Mouse (Mus musculus): ENCODE measurements around the gene Gm20403. TPM values are rescaled to one million over a fixed set of nuclear protein-coding genes. Genes with fewer than 3 reads are reported as not detected.
"Not testable (repeated sequence)": the region's sequence is repeated elsewhere in the genome, so short reads cannot be mapped to it uniquely, and the experiment has no call there.

Gene Gm20403
- polyA plus RNA-seq, 1 experiment: not detected

DNA sequence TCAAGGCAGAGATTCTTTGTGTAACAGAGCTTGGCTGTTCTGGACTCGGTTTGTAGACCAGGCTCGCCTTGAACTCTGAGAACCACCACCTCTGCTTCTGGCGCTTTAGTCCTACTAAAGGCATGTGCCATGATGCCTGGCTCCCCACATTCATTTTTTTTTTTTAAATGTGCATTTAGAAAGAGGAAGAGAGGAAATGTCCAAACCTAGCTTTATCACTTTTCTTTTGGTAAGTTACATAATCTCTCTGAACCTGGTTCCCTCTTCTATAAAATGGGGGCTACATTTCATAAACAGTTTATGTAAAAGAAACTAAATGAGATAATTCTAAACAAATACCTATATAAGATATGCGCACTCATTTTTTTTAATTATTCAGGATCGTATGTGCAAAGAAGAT lies 5.4 kb downstream of the Gm20403 start:
- Histone ChIP-seq H3K4me1 (ENCODE audit: control insufficient read depth, insufficient read depth, insufficient read length, low read length) (peaks cover 3% of the 10 kb centered on the region; the same call in 1 of the 2 replicates), H3K27ac (replicated peaks; ENCODE audit: low read depth, low read length) (no peak overlapping the region), H3K4me3 (ENCODE audit: insufficient read depth, low read depth, low read length) (no peak overlapping the region)

DNA sequence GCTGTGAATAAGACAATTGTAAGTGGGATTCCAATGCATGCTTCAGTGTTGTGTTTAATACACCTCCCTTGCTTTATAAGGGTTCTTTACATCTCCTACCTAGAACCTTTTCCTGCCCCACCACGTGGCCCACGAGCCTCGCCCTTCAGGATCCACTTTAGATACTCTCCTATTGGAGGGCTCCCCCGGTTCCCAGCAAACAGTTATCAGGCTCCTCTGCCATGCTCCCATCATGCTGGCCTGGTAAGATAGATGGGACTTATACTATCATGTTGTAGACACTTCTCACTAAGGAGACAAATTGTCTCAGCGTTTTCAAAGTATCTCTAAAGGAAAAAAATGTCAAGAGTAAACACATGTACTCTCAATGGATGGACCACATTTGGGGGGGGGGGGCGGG lies 5.8 kb downstream of the Gm20403 start:
- Histone ChIP-seq H3K27ac (replicated peaks; ENCODE audit: low read depth, low read length) (no peak overlapping the region), H3K4me3 (ENCODE audit: insufficient read depth, low read depth, low read length) (no peak overlapping the region), H3K4me1 (ENCODE audit: control insufficient read depth, insufficient read depth, insufficient read length, low read length) (peaks cover 3% of the 10 kb centered on the region; the same call in 1 of the 2 replicates)

DNA sequence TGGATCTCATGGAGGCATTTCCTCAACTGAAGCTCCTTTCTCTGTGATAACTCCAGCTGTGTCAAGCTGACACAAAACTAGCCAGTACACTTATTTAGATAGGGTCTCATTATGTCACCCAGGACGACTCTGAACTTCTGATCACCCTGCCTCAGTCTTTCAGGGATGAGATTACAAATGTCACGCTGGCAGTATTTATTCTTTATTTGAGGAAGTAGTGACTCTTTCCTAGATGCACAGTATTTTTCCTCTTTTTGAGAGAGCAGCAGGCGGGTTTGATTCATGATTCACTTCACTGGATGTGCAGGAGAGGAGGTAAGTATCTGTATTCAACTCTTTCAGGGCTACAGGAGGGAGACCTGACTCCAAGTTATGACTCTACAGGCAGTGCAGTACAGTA lies 17.3 kb downstream of the Gm20403 start:
- Histone ChIP-seq H3K4me3 (ENCODE audit: insufficient read depth, low read depth, low read length) (no peak overlapping the region), H3K27ac (replicated peaks; ENCODE audit: low read depth, low read length) (no peak overlapping the region), H3K4me1 (ENCODE audit: control insufficient read depth, insufficient read depth, insufficient read length, low read length) (no peaks in the 10 kb centered on the region)

DNA sequence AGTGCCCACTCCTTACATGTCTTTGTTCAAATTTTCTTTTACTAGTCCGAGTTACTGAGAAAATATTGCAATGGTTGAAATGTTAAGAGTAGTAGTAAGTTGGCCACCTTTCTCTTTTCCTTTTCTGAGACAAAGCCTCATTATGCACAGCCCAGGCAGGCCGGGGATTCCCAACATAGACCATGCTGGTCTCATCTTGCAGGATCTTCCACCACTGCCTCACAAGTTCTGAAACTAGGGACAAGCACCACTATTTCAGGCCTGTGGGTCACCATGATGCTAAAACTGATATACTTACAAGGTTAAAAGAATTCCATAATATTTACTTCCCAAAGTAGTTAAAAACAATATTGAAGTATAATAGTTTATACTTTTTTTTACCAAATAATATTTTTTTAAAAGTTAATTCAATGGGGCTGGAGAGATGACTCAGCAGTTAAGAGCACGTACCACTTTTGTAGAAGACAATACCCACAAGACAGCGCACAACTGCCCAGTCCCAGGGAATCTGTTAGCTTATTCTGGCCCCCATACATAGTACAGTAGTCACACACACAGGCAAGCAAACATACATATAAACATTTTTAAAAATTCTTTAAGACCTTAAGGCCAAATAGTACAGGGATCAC lies 20.7 kb downstream of the Gm20403 start:
- no peak overlapping the region for H3K27ac ChIP-seq (replicated peaks; ENCODE audit: low read depth, low read length)
- H3K4me3 ChIP-seq (ENCODE audit: insufficient read depth, low read depth, low read length): no peak overlapping the region
- no peaks in the 10 kb centered on the region; the same call in 1 of the 2 replicates for H3K4me1 ChIP-seq (ENCODE audit: control insufficient read depth, insufficient read depth, insufficient read length, low read length)

DNA sequence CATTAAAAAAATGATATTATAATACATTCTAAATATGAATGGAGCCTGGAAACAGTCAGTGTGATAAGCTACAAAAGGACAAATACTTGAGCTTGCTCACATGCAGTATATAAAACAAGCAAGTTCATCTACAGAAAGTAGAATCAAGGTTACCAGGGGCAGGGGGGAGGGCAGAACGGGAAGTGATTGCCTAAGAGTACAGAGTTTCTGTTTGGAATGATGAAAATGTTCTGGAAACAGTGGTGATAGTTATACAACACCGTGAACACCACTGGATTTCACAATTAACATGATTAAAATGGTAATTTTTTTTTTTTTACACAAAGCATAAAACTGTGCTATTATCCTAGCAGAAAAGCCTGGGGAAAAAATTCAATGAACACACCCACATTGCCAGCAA lies 26.8 kb downstream of the Gm20403 start:
- Histone ChIP-seq H3K4me3 (ENCODE audit: insufficient read depth, low read depth, low read length) (no peak overlapping the region), H3K4me1 (ENCODE audit: control insufficient read depth, insufficient read depth, insufficient read length, low read length) (peaks cover 9% of the 10 kb centered on the region), H3K27ac (replicated peaks; ENCODE audit: low read depth, low read length) (no peak overlapping the region)

DNA sequence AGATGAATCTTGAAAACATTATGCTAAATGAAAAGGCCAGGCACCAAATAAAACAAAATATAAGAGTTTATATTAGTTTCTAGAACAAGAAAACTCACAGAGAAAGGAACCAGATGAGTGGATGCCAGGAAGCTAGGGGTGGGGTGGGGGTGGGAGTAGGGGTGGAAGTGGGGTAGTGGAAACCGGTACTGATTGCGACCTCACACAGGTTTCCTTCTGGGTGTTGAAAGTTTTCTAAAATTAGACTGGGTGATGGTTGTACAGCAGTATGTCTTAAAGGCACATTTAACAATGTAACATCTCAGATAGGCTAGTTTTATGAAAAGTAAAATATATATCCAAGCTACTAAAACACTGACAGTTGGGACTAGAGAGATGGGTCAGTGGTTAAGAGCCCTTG lies 29.4 kb downstream of the Gm20403 start:
- peaks cover 15% of the 10 kb centered on the region for H3K4me1 ChIP-seq (ENCODE audit: control insufficient read depth, insufficient read depth, insufficient read length, low read length)
- H3K4me3 ChIP-seq (ENCODE audit: insufficient read depth, low read depth, low read length): no peak overlapping the region
- no peak overlapping the region for H3K27ac ChIP-seq (replicated peaks; ENCODE audit: low read depth, low read length)

DNA sequence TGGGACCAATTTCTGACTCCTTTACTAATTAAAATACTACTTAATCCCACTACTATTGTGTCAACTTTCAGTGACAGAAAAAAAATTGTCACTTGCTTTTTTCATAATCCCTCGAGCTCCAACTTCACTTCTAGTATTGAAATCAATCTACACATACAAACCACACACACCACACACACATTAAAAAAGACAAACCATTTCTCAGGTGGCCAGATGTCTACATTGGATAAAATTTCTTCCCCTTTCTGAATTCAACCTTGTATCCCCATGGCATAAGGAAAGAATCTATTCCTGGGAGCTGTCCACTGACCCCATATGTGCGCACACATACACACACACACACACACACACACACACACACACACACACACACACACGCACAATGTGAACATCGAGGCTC lies 29.9 kb downstream of the Gm20403 start:
- H3K4me3 ChIP-seq (ENCODE audit: insufficient read depth, low read depth, low read length): no peak overlapping the region
- peaks cover 15% of the 10 kb centered on the region for H3K4me1 ChIP-seq (ENCODE audit: control insufficient read depth, insufficient read depth, insufficient read length, low read length)
- H3K27ac ChIP-seq (replicated peaks; ENCODE audit: low read depth, low read length): 0 out of 2 replicates have a peak overlapping the region, but pooled peaks have one; percentile 8

DNA sequence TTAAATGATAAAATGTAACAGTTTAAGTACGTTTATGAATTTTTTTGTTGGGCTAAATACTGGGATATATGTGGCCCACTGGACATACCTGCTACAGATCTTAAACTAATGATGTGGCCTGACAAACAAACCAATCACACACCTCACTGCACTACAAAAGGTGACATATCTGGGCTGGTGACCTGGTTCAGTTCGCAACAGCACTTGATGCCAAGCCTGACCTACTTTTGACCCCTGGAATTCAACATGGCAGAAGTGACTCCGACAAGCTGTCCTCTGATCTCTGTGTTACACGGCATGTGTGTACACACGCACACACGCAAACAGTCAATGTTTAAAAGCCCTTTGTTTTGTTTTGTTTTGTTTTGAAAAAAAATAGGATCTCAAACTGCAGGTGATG lies 40.2 kb downstream of the Gm20403 start:
- H3K27ac ChIP-seq (replicated peaks; ENCODE audit: low read depth, low read length): no peak overlapping the region
- H3K4me1 ChIP-seq (ENCODE audit: control insufficient read depth, insufficient read depth, insufficient read length, low read length): no peaks in the 10 kb centered on the region
- no peak overlapping the region for H3K4me3 ChIP-seq (ENCODE audit: insufficient read depth, low read depth, low read length)

DNA sequence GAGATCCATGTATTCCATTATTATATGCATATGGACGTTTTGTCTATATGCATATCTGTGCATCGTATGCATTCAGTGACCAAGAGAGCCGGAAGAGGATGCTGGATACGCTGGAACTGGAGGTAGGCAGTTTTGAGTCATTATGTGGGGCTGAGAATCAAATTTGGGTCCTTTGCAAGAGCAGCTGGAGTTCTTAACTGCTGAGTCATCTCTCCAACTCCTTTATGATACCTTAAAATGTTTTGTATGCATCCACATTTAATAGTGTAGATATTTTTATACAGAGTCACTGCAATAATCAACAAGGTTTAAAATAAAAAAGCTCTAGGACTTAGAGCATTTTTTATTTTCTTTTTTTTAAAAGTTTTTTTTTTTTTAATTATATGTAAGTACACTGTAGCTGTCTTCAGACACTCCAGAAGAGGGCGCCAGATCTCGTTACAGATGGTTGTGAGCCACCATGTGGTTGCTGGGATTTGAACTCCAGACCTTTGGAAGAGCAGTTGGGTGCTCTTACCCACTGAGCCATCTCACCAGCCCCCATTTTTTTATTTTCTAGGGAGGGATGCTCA lies 43.7 kb downstream of the Gm20403 start:
- H3K4me1 ChIP-seq (ENCODE audit: control insufficient read depth, insufficient read depth, insufficient read length, low read length); H3K4me3 ChIP-seq (ENCODE audit: insufficient read depth, low read depth, low read length): not testable (repeated sequence)

DNA sequence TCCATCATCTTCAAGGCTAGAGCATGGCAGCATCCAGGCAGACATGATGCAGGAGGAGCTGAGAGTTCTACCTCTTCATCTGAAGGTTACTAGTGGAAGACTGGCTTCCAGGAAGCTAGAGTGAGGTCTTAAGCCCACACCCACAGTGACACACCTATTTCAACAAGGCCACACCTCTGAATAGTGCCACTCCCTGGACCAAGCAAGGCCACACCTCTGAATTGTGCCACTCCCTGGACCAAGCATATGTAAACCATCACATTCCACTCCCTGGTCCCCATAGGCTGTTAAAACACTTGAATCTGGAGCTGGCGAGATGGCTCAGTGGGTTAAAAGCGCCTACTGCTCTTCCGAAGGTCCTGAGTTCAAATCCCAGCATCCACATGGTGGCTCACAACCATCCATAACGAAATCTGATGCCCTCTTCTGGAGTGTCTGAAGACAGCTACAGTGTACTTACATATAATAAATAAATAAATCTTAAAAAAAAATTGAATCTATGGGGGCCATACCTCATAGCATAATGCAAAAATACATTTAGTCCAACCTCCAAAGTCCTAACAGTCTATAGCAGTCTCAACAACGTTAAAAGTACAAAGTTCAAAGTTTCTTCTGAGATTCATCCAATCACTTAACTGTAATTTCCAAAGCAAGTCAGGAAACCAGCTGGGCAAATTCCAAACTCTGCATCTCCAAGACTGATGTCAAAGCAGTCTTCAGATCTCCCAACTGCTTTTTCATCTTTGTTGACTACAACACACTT lies 48.6 kb downstream of the Gm20403 start:
- not testable (repeated sequence) for H3K27ac ChIP-seq (replicated peaks; ENCODE audit: low read depth, low read length); H3K4me1 ChIP-seq (ENCODE audit: control insufficient read depth, insufficient read depth, insufficient read length, low read length); H3K4me3 ChIP-seq (ENCODE audit: insufficient read depth, low read depth, low read length)

More for the DNA sequence above, 43.7 kb downstream of the Gm20403 start:
- not testable (repeated sequence) for H3K27ac ChIP-seq (replicated peaks; ENCODE audit: low read depth, low read length)

Other genes starting within 250 kb of the Gm20403 start
- gene Snx6, start 190.8 kb downstream of the Gm20403 start, polyA plus RNA-seq (2012; ENCODE audit: insufficient read depth, insufficient read length, missing spikeins): 36.7 and 49.2 TPM in 2 replicates
- gene Cfl2, start 123.7 kb downstream of the Gm20403 start, polyA plus RNA-seq (2012; ENCODE audit: insufficient read depth, insufficient read length, missing spikeins): 196 and 220 TPM in 2 replicates
- gene Baz1a, start 27.8 kb upstream of the Gm20403 start, polyA plus RNA-seq (2012; ENCODE audit: insufficient read depth, insufficient read length, missing spikeins): 3.6 and 6.3 TPM in 2 replicates
- gene 2700097O09Rik, start 93.6 kb upstream of the Gm20403 start, polyA plus RNA-seq (2012; ENCODE audit: insufficient read depth, insufficient read length, missing spikeins): 9.1 and 11.2 TPM in 2 replicates
- 82.3 and 86.5 TPM in 2 replicates for gene Srp54a, start 93.7 kb upstream of the Gm20403 start, polyA plus RNA-seq (2012; ENCODE audit: insufficient read depth, insufficient read length, missing spikeins)
- 19.3 and 21.7 TPM in 2 replicates for gene Fam177a, start 137.9 kb upstream of the Gm20403 start, polyA plus RNA-seq (2012; ENCODE audit: insufficient read depth, insufficient read length, missing spikeins)
- gene Srp54b, start 168.6 kb upstream of the Gm20403 start, polyA plus RNA-seq (2012; ENCODE audit: insufficient read depth, insufficient read length, missing spikeins): 15.7 and 18.4 TPM in 2 replicates
- 14.5 TPM in 1 of 2 replicates, not detected in the other for gene 1700047I17Rik2, start 213.1 kb upstream of the Gm20403 start, polyA plus RNA-seq (2012; ENCODE audit: insufficient read depth, insufficient read length, missing spikeins)
- 71.7 and 92.8 TPM in 2 replicates for gene Srp54c, start 243.6 kb upstream of the Gm20403 start, polyA plus RNA-seq (2012; ENCODE audit: insufficient read depth, insufficient read length, missing spikeins)

Measured in brown adipose tissue, adult 24 weeks (tissue).